Mouse (Mus musculus) lung, adult 2 months (tissue): ENCODE measurements around the gene Uggt2. TPM values are rescaled to one million over a fixed set of nuclear protein-coding genes. Genes with fewer than 3 reads are reported as not detected.

ENCODE experiments used
- DNase-seq: peaks from one replicate; pipeline ENCODE4 v3.0.0; 2022
- H3K4me1 ChIP-seq: fragments of 200-500 bp; 2 replicates; pipeline ENCODE4 v1.6.1; 2011; ENCODE audit warnings: low read length; ENCODE audit not compliant: control insufficient read depth, insufficient read depth
- H3K4me3 ChIP-seq: fragments of 200-500 bp; replicated peaks from 2 replicates; pipeline ENCODE3; 2011; ENCODE audit warnings: low read depth, mild to moderate bottlenecking, control low read depth, low read length; ENCODE audit errors: extremely low read depth
- CTCF ChIP-seq: fragments of 200-500 bp; IDR thresholded peaks from 2 replicates; pipeline ENCODE4 v1.5.1; 2011; ENCODE audit warnings: mild to moderate bottlenecking, low read length, control low read depth; ENCODE audit not compliant: insufficient read depth
- POLR2A ChIP-seq: fragments of 200-500 bp; IDR thresholded peaks from 2 replicates; pipeline ENCODE4 v1.6.1; 2011; ENCODE audit warnings: low read depth, mild to moderate bottlenecking, control low read depth, low read length, borderline replicate concordance; ENCODE audit errors: extremely low read depth
- WGBS: fragments of 180-500 bp; shearing (Covaris S2); methylation state at CpG from one replicate; pipeline ENCODE4 v1.1.7; 2018; 5-methylcytosine and 5-hydroxymethylcytosine counted together
- polyA plus RNA-seq: library from polyadenylated mRNA; depleted of rRNA; stranded (reverse); fragments of >200 nt; gene quantifications from 2 replicates; pipeline ENCODE4 v1.2.3, GENCODE M21; 2012

The Uggt2 gene
- polyA plus RNA-seq, 1 experiment: 3.3 TPM

DNA sequence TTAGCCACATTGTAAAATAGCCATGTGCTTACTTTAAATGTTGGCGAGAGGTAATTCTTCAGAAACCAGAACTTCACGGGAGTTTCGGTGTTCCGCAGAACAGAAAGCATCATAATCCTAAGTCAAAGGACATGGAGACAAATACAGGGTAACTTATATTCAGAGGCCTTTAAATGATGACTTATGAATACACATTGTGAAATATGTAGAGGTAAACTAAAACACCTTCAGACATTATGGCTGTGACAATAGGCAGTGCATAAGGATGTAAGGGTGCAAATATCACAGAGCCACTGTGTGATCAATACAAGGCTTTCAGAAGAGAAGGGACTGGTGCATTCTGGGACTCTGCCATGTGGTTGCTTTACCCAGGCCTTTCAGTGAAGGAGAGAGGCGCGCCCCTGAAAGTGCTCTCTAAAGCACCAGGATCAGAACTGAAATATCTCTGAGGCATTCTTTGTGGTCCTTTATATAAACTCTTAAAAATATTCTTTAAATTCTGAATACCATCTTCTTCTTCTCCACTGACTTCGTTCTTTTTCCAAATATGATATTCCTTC lies 91.1 kb downstream of the Uggt2 start:
- no peak for DNase-seq
- TF ChIP-seq CTCF (no peak), POLR2A (no peak)
- 40% methylated on average over 7 of the region's 7 CpGs for WGBS
- Histone ChIP-seq H3K4me1 (no peaks in the 10 kb centered on the region), H3K4me3 (no peak overlapping the region)

DNA sequence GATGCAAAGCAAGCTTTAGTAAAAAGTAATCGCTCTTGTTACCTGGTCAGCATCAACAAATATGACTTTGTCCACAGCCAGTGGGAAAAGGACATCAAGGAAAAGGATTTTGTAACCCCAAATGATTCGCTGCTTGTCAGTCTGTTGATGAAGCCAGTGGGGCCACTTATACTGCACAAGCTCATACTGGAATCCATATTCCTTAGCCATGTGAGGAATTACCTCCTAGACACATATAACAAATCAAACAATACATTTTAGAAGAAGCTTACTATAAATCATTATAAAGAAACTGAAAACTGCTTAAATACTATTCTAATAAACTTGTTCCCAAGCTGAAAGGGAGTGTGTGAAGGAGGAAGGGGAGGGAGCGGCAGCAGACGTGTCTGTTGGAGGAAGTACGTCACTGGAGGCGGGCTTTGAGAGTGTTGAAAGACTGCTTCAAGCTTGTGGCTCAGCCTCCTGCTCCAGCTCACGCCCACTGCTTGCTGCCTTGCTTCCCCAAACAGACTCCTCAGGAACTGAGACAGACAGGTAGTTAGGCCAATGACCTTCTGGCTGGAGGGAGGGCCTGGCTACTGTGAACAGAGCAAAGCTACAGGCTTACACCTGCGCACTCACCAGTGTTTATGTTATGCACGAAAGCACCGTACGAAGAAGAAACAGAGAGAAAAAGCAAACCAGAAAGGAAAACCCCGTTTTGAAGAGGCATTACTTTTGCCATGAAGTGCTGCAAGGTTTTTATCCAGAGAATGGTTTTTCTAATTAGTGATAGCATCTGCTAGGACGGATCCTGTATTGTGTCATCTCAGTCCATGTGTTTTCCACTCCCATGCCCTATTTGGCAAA lies 91.9 kb downstream of the Uggt2 start:
- peak; percentile 97 for DNase-seq
- TF ChIP-seq POLR2A (peak; percentile 83; the same call in 1 of the 2 replicates), CTCF (no peak)
- under 1% methylated on average over 13 of the region's 13 CpGs for WGBS
- Histone ChIP-seq H3K4me1 (no peaks in the 10 kb centered on the region), H3K4me3 (peak overlapping the region; percentile 73)

DNA sequence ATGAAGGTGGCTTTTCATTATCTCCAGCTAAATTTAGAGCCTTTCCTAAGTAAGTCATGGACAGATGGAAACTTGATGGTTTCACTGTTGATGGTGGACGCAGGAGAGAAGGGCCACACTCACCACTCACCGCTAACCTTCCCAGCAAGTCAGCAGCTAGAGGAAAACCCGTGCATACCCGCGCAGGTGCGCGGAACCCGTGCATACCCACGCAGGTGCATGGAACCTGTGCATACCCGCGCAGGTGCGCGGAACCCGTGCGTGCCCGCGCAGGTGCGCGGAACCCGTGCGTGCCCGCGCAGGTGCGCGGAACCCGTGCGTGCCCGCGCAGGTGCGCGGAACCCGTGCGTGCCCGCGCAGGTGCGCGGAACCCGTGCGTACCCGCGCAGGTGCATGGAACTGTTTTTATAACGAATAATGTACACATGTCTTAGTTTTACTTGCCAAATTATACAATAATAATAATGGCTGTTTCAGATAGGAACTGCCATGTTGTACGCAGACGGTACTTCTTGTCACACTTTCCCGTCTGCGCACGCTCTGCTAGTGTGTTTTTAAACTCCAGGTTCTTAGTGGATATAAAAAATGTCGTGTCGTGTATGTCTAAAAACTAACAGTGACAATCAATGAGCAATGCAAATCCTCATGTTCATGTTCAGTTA lies 92.7 kb downstream of the Uggt2 start:
- Histone ChIP-seq H3K4me1 (no peaks in the 10 kb centered on the region), H3K4me3 (peak overlapping the region; percentile 73)
- DNase-seq: no peak
- TF ChIP-seq POLR2A (no peak), CTCF (no peak)
- WGBS: 4% methylated on average over 49 of the region's 49 CpGs

DNA sequence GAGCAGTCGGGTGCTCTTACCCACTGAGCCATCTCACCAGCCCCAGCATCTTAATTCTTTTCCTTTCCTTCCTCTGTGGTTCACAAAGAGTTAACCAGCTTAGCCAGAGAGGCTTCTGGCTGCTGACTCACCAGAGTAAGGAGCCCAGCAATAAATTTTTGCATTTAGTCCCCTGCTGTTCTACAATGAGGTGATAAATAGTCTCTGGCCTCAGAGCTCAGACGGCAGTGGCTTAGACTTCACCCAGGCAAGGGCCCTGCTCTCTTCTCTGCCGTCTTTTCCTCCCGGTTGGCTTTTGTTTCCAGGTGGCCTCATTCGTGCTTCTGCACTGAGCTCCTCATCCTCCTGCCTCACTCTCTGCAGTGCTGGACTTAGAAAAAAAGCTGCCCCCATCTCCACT lies 93.4 kb downstream of the Uggt2 start:
- TF ChIP-seq POLR2A (no peak), CTCF (no peak)
- Histone ChIP-seq H3K4me1 (no peaks in the 10 kb centered on the region), H3K4me3 (no peak overlapping the region)
- WGBS: 10% methylated on average over 5 of the region's 5 CpGs
- no peak for DNase-seq

DNA sequence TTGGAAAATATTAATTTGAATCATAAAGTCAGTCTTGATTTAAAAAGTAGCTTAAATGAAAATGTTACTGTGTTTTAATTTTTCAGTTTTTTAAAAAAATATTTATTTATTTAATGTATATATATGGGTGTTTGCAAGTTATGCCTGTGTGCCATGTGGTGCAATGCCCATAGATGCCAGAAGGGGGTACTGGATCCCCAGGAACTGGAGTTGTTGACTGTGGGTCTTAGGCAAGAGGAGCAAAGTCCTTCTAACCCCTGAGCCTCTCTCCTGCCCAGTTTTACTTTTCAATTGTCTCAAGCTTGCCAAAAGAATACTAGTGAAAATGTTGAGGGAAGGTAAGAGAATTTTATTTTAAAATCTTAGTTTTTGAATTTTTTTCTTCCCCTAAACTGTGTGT lies 95.9 kb downstream of the Uggt2 start:
- Histone ChIP-seq H3K4me3 (no peak overlapping the region), H3K4me1 (no peaks in the 10 kb centered on the region)
- no peak for DNase-seq
- TF ChIP-seq CTCF (peak; percentile 58), POLR2A (no peak)

DNA sequence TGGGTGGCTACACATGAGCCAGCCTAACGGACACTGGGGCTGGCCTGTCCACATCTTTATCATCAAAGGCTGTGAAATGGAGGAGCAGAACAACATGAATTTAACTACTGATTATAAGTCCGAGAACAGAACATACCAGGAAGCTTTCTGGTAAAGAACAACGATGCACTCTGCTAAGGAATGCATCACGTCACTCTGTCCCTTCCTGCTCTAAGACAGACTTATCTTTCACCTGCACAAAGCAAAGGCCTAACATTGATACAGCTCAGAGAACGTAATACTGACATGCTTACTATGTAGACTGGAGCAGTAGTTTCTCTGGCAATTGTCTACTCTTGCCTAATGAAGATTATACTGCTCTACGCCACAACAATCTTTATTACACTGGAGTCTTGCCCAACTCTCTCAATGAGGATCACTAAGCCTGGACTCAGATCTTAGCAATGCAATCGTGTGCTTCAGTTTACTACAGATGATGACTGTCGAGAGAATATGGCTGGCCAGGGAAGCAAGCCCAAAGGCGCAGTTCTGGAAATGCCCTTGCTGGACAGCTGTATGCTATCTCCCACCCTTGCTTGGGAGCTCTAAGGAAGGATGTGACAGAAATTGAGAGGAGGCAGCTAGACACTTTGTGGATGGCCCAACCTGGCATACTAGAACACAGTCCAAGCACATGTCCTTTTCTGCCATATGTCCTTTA lies 103.9 kb downstream of the Uggt2 start:
- DNase-seq: no peak
- TF ChIP-seq CTCF (no peak), POLR2A (no peak)
- 82% methylated on average over 9 of the region's 9 CpGs for WGBS
- Histone ChIP-seq H3K4me1 (no peaks in the 10 kb centered on the region), H3K4me3 (no peak overlapping the region)

DNA sequence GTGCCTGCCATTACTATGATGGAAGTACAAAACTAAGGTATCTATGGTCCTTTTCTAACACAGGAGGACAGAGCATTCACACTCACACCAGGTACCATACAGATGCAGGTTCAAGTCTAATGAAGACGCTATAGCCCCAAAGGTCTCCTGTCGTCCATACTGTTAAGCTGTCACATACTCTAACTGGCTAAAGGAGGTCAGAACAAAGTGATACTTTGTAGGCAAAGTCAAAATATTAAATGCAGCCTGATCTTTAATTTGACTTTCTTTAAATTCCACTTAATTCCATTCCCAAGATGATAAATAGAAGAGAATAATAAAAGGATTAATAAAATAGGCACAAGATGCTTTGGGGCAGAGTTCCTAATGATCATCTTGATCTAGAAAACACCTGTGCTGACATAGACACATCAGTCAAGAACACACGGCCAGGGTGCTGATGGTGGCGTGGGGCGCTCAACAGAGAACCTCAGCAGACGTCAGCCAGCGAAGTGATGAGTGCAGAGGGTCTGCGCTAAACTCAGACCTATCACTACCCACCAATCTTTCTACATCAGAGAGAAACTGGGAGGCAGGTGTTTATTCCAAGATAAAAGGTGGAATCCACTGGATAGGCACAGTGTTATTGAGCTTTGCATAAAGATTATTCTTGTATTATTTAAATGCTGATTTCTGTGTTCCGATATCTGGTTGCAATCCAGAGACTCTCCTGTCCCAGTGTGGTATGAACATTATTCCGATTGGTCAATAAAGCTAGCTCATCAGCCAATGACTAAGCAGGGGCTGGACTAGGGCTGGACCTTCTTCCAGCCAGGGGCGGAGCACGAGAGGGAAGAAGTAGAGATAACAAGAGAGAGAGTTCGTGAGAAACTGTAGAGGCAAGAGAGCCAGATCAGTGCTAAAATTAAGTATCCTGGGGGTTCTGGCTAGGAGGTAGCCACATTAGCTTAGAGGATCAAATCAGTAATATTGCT lies 111.4 kb downstream of the Uggt2 start:
- H3K4me3 ChIP-seq: no peak overlapping the region
- 62% methylated on average over 13 of the region's 13 CpGs for WGBS
- no peak for DNase-seq
- TF ChIP-seq CTCF: no peak
- H3K4me1 ChIP-seq: no peaks in the 10 kb centered on the region

DNA sequence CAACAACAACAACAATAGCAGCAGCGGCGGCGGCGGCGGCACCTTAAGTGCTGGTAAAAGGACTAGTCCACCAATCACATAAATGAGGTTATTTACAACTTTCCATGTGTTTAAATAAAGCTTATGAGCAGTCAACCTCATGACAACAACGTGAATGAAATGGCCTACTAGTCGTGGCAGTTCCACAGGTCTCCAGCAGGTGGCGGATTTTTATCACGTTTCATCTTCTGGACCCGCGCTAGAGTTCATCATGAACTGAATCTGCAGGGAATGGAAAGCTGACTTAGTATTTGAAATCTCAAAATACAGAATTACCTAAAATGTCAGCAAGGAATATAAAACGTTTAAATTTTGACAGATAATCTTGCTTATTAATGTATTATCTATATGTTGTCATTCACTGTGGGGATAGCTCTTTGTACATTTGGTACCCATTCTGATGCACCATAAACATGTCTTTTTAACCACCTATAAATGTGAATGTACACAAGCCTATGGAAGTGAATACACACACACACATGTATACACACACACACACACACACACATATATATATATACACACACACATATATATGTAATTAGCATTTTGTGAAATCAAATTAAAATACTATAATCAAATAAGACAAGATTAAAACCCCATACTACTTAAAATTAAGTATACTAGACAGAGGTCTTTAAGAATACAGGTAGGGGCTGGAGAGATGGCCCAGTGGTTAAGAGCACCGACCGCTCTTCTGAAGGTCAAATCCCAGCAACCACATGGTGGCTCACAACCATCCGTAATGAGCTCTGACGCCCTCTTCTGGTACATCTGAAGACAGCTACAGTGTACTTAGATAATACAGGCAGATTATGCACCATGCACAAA lies 112.3 kb downstream of the Uggt2 start:
- H3K4me3 ChIP-seq: no peak overlapping the region
- WGBS: 46% methylated on average over 16 of the region's 16 CpGs
- TF ChIP-seq POLR2A (no peak), CTCF (peak; percentile 74)
- H3K4me1 ChIP-seq: peaks cover 2% of the 10 kb centered on the region; the same call in 1 of the 2 replicates
- DNase-seq: peak; percentile 67
